Mouse (Mus musculus) CD4-positive, CD25-positive, alpha-beta regulatory T cell, adult 4 months (primary cell): ENCODE data around the gene H60c. TPM values are rescaled to one million over a fixed set of nuclear protein-coding genes. Genes with fewer than 3 reads are reported as not detected.
"Not testable (repeated sequence)": the region's sequence is repeated elsewhere in the genome, so short reads cannot be mapped to it uniquely, and the experiment has no call there.

Source experiments
- ATAC-seq: one replicate; pipeline ENCODE4 v1.8.0; 2017
- polyA plus RNA-seq, 2 experiments: library from polyadenylated mRNA; unstranded; fragments of 100-300 nt; shearing (Covaris generic); gene quantifications; one replicate each; pipeline ENCODE4 v1.2.1; 2017

The H60c gene
- under 1 TPM in 1 of 2 experiments, not detected in 1; 0.35 TPM for polyA plus RNA-seq

- no peak for ATAC-seq
Measured at GRCm38 (mm10) chr10:3267671-3268070, at the start of gene H60c. Gene H60c, minus strand, starts transcription at chr10:3267771.

- ATAC-seq = no peak
Measured at GRCm38 (mm10) chr10:3308821-3309206, 41.2 kb upstream of the H60c start.

- ATAC-seq = no peak
Measured at GRCm38 (mm10) chr10:3308180-3308820, 40.7 kb upstream of the H60c start.

GRCm38 (mm10) chr10:3307752-3308151 is 40.2 kb upstream of the H60c start:
- ATAC-seq = no peak

GRCm38 (mm10) chr10:3293969-3294368 is 26.4 kb upstream of the H60c start:
- ATAC-seq = no peak

GRCm38 (mm10) chr10:3281047-3281446 is 13.5 kb upstream of the H60c start:
- no peak for ATAC-seq

- no peak for ATAC-seq
Measured at GRCm38 (mm10) chr10:3274065-3274464, 6.5 kb upstream of the H60c start.

GRCm38 (mm10) chr10:3271036-3271435 is 3.5 kb upstream of the H60c start:
- no peak for ATAC-seq

GRCm38 (mm10) chr10:3266729-3267128 is 842 bp downstream of the H60c start:
- no peak for ATAC-seq

- no peak for ATAC-seq
Measured at GRCm38 (mm10) chr10:3262784-3263183, 4.8 kb downstream of the H60c start.

GRCm38 (mm10) chr10:3257391-3257790 is 10.2 kb downstream of the H60c start:
- ATAC-seq = no peak

- ATAC-seq = not testable (repeated sequence)
Measured at GRCm38 (mm10) chr10:3238436-3238835, 29.1 kb downstream of the H60c start.

- peak; percentile 41 for ATAC-seq
Measured at GRCm38 (mm10) chr10:3236638-3237270, 30.8 kb downstream of the H60c start.

GRCm38 (mm10) chr10:3228447-3229195 is 39.0 kb downstream of the H60c start:
- no peak for ATAC-seq

Other genes starting within 250 kb of the H60c start
- gene Ppp1r14c, start 98.3 kb upstream of the H60c start, polyA plus RNA-seq = under 1 TPM; 0.16 to 0.30 TPM